Mouse (Mus musculus) heart, embryonic 12.5 days (tissue): ENCODE measurements around the gene Bend3. TPM values are rescaled to one million over a fixed set of nuclear protein-coding genes. Genes with fewer than 3 reads are reported as not detected.
A peak's percentile ranks its signal among the peaks of the same experiment; 100 is the strongest.

Experiments used
- ATAC-seq: fragments of 200-750 bp; cut with Nextera tagmentation; 2 replicates; pipeline ENCODE4 v1.8.0; 2017; ENCODE audit warnings: moderate TSS enrichment, moderate library complexity; ENCODE audit not compliant: insufficient number of reproducible peaks, low FRiP score
- H3K27ac ChIP-seq: fragments of 300-500 bp; sonication (generic); 2 replicates; pipeline ENCODE4 v1.5.1; 2016; ENCODE audit warnings: mild to moderate bottlenecking, moderate library complexity; ENCODE audit not compliant: poor library complexity, severe bottlenecking
- H3K27me3 ChIP-seq: fragments of 300-500 bp; sonication (generic); replicated peaks from 2 replicates; pipeline ENCODE4 v1.6.1; 2016; ENCODE audit warnings: mild to moderate bottlenecking, moderate library complexity
- H3K36me3 ChIP-seq: fragments of 300-500 bp; sonication (generic); 2 replicates; pipeline ENCODE4 v1.6.1; 2016; ENCODE audit warnings: mild to moderate bottlenecking, moderate library complexity
- H3K4me1 ChIP-seq: fragments of 300-500 bp; sonication (generic); replicated peaks from 2 replicates; pipeline ENCODE4 v1.6.1; 2016; ENCODE audit warnings: mild to moderate bottlenecking
- H3K4me2 ChIP-seq: fragments of 300-500 bp; sonication (generic); 2 replicates; pipeline ENCODE4 v1.6.1; 2016; ENCODE audit warnings: mild to moderate bottlenecking, moderate library complexity
- H3K4me3 ChIP-seq: fragments of 300-500 bp; sonication (generic); 2 replicates; pipeline ENCODE4 v1.5.1; 2016; ENCODE audit warnings: mild to moderate bottlenecking
- H3K9ac ChIP-seq: fragments of 300-500 bp; sonication (generic); 2 replicates; pipeline ENCODE4 v1.6.1; 2016; ENCODE audit warnings: mild to moderate bottlenecking, moderate library complexity
- H3K9me3 ChIP-seq: fragments of 300-500 bp; sonication (generic); replicated peaks from 2 replicates; pipeline ENCODE4 v1.6.1; 2016; ENCODE audit warnings: mild to moderate bottlenecking, moderate library complexity
- WGBS: fragments of 180-500 bp; shearing (Covaris S2); methylation state at CpG from one replicate; pipeline ENCODE4 v1.1.7; 2016; 5-methylcytosine and 5-hydroxymethylcytosine counted together
- polyA plus RNA-seq: library from polyadenylated mRNA; unstranded; fragments of >200 nt; fragmentation: Nextera tagmentation; extraction: Ambion mirVana; gene quantifications from 2 replicates; pipeline ENCODE4 v1.2.1, GENCODE M21; 2016

The Bend3 gene
- polyA plus RNA-seq, 1 experiment from 2014 or later = 6.0 TPM

GRCm38 (mm10) chr10:43454219-43454618 lies 24.4 kb upstream of the Bend3 start:
- no peak overlapping the region for H3K4me2 ChIP-seq

DNA sequence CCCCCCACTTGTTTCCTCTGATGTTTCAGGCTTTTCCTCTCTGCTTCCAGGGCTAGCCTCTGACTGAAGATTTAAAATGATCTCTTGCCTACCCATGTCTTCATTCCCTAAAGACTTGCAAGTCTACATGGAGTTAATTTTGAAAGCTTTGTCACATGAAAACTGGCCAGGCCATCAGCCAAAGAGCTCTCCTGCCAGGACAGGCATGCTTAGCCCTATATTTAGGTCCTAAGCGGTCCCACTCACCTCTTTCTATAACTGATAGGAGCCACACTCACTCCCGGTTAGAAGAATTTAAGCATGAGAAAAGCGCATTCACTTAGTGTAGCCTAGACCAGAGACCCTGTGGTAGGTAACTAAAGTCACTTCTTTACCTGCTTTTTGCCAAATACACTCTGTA lies 24.0 kb upstream of the Bend3 start:
- ATAC-seq = no peak
- Histone ChIP-seq H3K9me3 (peaks cover 12% of the 10 kb centered on the region), H3K9ac (no peak overlapping the region), H3K36me3 (no peaks in the 10 kb centered on the region), H3K4me2 (no peak overlapping the region), H3K27me3 (no peaks in the 10 kb centered on the region), H3K27ac (peak overlapping the region; percentile 30; the same call in 1 of the 2 replicates), H3K4me3 (no peak overlapping the region), H3K4me1 (peaks cover 9% of the 10 kb centered on the region)
- 57% methylated on average over 3 of the region's 3 CpGs for WGBS

More at GRCm38 (mm10) chr10:43454219-43454618, 24.4 kb upstream of the Bend3 start:
- peak overlapping the region; percentile 30; the same call in 1 of the 2 replicates for H3K27ac ChIP-seq
- no peaks in the 10 kb centered on the region for H3K27me3 ChIP-seq
- peaks cover 9% of the 10 kb centered on the region for H3K4me1 ChIP-seq
- no peak for ATAC-seq
- peaks cover 12% of the 10 kb centered on the region for H3K9me3 ChIP-seq
- H3K9ac ChIP-seq = no peak overlapping the region
- no peaks in the 10 kb centered on the region for H3K36me3 ChIP-seq
- H3K4me3 ChIP-seq = no peak overlapping the region
- 72% methylated on average over 1 of the region's 1 CpGs for whole genome bisulfite sequencing

- Histone ChIP-seq H3K9ac (no peak overlapping the region), H3K27ac (no peak overlapping the region), H3K9me3 (peaks cover 1% of the 10 kb centered on the region; the same call in 1 of the 2 replicates), H3K4me3 (no peak overlapping the region), H3K4me2 (no peak overlapping the region), H3K4me1 (no peaks in the 10 kb centered on the region), H3K36me3 (no peaks in the 10 kb centered on the region), H3K27me3 (no peaks in the 10 kb centered on the region)
- 80% methylated on average over 5 of the region's 5 CpGs for WGBS
- ATAC-seq = no peak
These were observed 15.8 kb upstream of the Bend3 start for GRCm38 (mm10) chr10:43462821-43463220.

GRCm38 (mm10) chr10:43463227-43463626 lies 15.4 kb upstream of the Bend3 start:
- Histone ChIP-seq H3K27ac (no peak overlapping the region), H3K9ac (no peak overlapping the region), H3K9me3 (no peaks in the 10 kb centered on the region), H3K4me3 (no peak overlapping the region), H3K4me2 (no peak overlapping the region), H3K36me3 (no peaks in the 10 kb centered on the region), H3K4me1 (no peaks in the 10 kb centered on the region), H3K27me3 (no peaks in the 10 kb centered on the region)
- 67% methylated on average over 3 of the region's 3 CpGs for WGBS
- ATAC-seq = no peak

- no peak overlapping the region for H3K4me3 ChIP-seq
- no peaks in the 10 kb centered on the region for H3K27me3 ChIP-seq
- no peak overlapping the region for H3K9ac ChIP-seq
- H3K4me1 ChIP-seq = no peaks in the 10 kb centered on the region
- 91% methylated on average over 2 of the region's 2 CpGs for WGBS
- no peaks in the 10 kb centered on the region for H3K9me3 ChIP-seq
- H3K4me2 ChIP-seq = no peak overlapping the region
- H3K27ac ChIP-seq = no peak overlapping the region
- H3K36me3 ChIP-seq = no peaks in the 10 kb centered on the region
- ATAC-seq = no peak
These were observed 12.4 kb upstream of the Bend3 start for GRCm38 (mm10) chr10:43466223-43466622.

DNA sequence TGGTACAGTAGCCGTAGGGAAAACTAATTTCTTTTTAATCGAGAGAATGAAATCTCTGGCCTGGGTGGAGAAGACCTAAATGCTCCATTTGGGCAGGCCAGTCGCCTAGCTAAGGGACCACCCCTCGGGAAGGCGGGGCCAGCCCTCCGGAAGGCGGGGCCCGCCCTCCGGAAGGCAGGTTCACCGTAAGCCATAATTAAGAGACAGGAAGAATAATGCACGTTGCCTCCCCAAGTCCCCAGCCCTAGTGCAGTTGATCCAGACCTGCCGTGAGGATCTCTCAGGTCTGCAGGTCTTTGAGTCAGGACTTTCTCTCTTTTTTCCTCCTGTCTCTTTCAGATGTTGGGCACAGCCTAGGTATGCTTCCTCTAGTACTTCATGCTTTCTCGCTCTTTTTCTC lies 11.0 kb upstream of the Bend3 start:
- peak overlapping the region; percentile 23 for H3K4me3 ChIP-seq
- no peaks in the 10 kb centered on the region for H3K9me3 ChIP-seq
- WGBS = 37% methylated on average over 13 of the region's 13 CpGs
- H3K4me2 ChIP-seq = peak overlapping the region; percentile 46
- H3K9ac ChIP-seq = no peak overlapping the region
- no peak overlapping the region for H3K27ac ChIP-seq
- H3K36me3 ChIP-seq = no peaks in the 10 kb centered on the region
- no peak for ATAC-seq
- no peaks in the 10 kb centered on the region for H3K4me1 ChIP-seq
- H3K27me3 ChIP-seq = no peaks in the 10 kb centered on the region

DNA sequence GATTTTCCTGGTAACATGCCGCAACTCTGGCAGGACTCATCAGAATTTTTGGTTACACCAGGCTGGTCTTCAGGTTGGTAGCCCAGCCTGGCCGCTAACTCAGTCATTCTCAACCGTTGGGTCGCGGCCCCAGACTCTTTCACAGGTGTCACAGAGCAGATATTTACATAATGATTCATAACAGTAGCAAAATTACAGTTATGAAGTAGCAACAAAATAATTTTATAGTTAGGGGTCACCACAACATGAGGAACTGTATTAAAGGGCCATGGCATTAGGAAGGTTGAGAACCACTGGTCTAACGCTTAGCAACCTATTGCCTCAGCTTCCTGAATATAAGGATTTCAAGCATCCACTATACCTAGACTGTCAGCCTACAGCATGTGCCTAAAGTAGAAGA lies 10.3 kb upstream of the Bend3 start:
- Histone ChIP-seq H3K36me3 (no peaks in the 10 kb centered on the region), H3K9ac (no peak overlapping the region), H3K4me1 (no peaks in the 10 kb centered on the region), H3K4me2 (peak overlapping the region; percentile 46; the same call in 1 of the 2 replicates), H3K27me3 (no peaks in the 10 kb centered on the region), H3K9me3 (no peaks in the 10 kb centered on the region), H3K27ac (no peak overlapping the region), H3K4me3 (no peak overlapping the region)
- ATAC-seq = no peak
- WGBS = 89% methylated on average over 6 of the region's 6 CpGs

DNA sequence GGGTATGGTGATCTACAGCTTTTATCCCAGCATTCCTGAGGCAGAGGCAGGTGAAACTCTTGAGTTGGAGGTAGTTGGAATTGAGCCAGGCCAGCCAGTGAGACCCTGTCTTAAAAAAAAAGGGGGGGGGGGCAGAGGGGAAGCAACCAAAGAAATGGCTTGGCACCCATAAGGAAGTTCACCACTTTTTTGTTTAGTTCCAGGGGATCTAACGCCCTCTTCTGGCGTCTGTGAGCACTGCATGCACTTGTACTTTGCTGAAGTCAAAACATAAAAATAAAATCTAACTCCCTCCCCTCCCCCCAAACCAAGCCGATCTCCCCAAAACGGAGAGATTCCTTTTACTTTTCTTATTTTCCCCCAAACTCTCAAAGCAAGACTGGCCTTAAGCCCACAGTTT lies 3.3 kb upstream of the Bend3 start:
- Histone ChIP-seq H3K9ac (no peak overlapping the region), H3K4me1 (peaks cover 13% of the 10 kb centered on the region), H3K4me2 (no peak overlapping the region), H3K4me3 (no peak overlapping the region), H3K9me3 (no peaks in the 10 kb centered on the region), H3K27me3 (no peaks in the 10 kb centered on the region), H3K27ac (no peak overlapping the region), H3K36me3 (no peaks in the 10 kb centered on the region)
- no peak for ATAC-seq
- WGBS = 39% methylated on average over 4 of the region's 4 CpGs

GRCm38 (mm10) chr10:43477459-43477858 lies 1.2 kb upstream of the Bend3 start:
- 0 out of 2 replicates have a peak overlapping the region, but pooled peaks have one; percentile 15 for H3K27ac ChIP-seq
- WGBS = 10% methylated on average over 9 of the region's 9 CpGs

GRCm38 (mm10) chr10:43477865-43478681 lies 558 bp upstream of the Bend3 start:
- H3K4me3 ChIP-seq = peak overlapping the region; percentile 70
- peaks cover 36% of the 10 kb centered on the region for H3K4me1 ChIP-seq
- under 1% methylated on average over 42 of the region's 42 CpGs for WGBS
- H3K36me3 ChIP-seq = no peaks in the 10 kb centered on the region
- no peaks in the 10 kb centered on the region for H3K27me3 ChIP-seq
- H3K9me3 ChIP-seq = no peaks in the 10 kb centered on the region
- peak; percentile 25; the same call in 1 of the 2 replicates for ATAC-seq
- peak overlapping the region; percentile 91 for H3K4me2 ChIP-seq
- peak overlapping the region; percentile 85 for H3K9ac ChIP-seq
- peak overlapping the region; percentile 96 for H3K27ac ChIP-seq

More at GRCm38 (mm10) chr10:43477459-43477858, 1.2 kb upstream of the Bend3 start:
- H3K9me3 ChIP-seq = no peaks in the 10 kb centered on the region
- H3K27me3 ChIP-seq = no peaks in the 10 kb centered on the region
- H3K4me2 ChIP-seq = peak overlapping the region; percentile 91
- no peaks in the 10 kb centered on the region for H3K36me3 ChIP-seq
- peak overlapping the region; percentile 70 for H3K4me3 ChIP-seq
- H3K9ac ChIP-seq = peak overlapping the region; percentile 85
- no peak for ATAC-seq
- H3K4me1 ChIP-seq = peaks cover 31% of the 10 kb centered on the region

- H3K9me3 ChIP-seq = no peaks in the 10 kb centered on the region
- H3K4me2 ChIP-seq = peak overlapping the region; percentile 91
- peak overlapping the region; percentile 85 for H3K9ac ChIP-seq
- no peaks in the 10 kb centered on the region for H3K27me3 ChIP-seq
- H3K4me1 ChIP-seq = peaks cover 48% of the 10 kb centered on the region
- H3K4me3 ChIP-seq = peak overlapping the region; percentile 70
- peak; percentile 86 for ATAC-seq
- peak overlapping the region; percentile 96 for H3K27ac ChIP-seq
- under 1% methylated on average over 77 of the region's 103 CpGs for WGBS
- H3K36me3 ChIP-seq = no peaks in the 10 kb centered on the region
These were observed 966 bp downstream of the Bend3 start for GRCm38 (mm10) chr10:43479436-43480157.
